Mouse (Mus musculus): ENCODE data around the gene Cpped1. TPM values are rescaled to one million over a fixed set of nuclear protein-coding genes. Genes with fewer than 3 reads are reported as not detected.

Gene Cpped1
- total RNA-seq (2021), result 40.0 and 43.1 TPM in 2 replicates
- long read RNA-seq, experiment 1, transcript Cpped1-202 (4 exons, 2,663 nt), result major isoform, 37 of 45 reads
- long read RNA-seq, experiment 1, partial matches to known transcripts, result 1 of 45 reads
- long read RNA-seq, experiment 1, other reads (novel, unspliced or antisense), result 7 of 45 reads
- long read RNA-seq, experiment 2, transcript Cpped1-202 (4 exons, 2,663 nt), result major isoform, 14 of 24 reads
- long read RNA-seq, experiment 2, partial matches to known transcripts, result 1 of 24 reads
- long read RNA-seq, experiment 2, other reads (novel, unspliced or antisense), result 8 of 24 reads

DNA sequence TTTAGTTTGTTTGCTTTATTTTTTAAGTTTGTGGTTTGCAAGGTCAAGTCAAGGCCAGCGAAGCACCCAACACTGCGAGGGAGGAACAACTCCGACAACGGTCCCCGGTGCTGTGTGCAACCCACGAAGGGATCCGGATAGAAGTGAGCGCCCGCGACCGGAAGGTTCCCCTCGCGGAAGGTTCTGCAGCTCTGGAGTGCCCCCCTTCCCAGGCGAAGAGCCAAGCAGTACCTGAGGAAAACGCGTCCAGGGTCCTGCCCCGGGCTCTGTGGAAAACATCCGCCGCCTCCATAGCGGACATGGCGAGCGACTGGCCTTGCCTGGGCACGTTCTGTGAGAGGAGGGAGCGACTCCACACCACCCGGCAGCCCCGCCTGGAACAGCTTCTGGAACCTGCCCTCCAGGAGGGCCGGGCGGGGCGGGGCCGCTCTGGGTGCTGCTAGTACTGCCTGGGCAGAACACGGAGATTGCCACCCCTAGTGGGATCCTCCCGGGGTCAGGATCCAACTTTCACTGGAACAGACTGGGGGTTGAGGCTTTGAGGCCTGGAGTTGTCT, at the start of gene Cpped1:
Gene Cpped1 (minus strand): TSS at position 411 of the 557 bp plus-strand sequence.
- DNase-seq, result peak; percentile 94

DNA sequence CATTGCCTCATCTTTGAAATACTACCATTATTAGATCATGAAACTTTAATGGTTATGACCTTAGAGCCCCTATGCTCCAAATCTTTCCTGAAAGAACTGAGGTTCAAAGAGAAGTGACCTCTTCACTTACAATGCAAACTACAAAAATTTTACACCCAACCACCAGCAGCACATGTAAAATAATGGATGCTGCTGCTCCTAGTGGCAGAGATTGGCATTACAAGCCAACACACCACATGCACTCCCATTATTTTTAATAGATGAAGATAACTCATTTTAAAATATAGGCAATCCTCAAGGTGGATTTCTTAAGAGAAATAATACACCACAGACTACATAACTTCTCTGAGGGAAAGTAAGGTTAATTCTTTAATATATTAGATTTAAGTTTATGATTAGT, 31.2 kb upstream of the Cpped1 start:
- peak; percentile 50 for DNase-seq

DNA sequence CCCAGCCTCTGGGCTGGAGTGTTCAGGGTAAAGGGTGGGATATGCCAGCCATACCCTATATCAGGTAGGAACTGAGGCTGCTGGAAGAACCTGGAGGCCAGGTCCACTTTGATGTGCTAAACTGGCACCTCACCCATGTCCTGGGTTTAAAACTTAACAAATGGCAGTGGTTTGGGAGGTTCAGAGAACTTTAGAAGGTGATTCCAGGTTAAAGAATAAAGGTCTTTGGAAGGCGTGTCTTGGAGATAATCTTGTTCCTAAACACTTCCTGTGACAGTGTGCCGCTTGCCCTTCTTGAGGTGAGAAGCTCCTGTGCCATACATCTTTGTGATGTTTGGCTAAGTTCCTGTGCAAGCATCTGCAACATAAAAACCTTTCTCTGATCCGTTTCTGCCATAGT, 1.6 kb upstream of the Cpped1 start:
- DNase-seq, result no peak

DNA sequence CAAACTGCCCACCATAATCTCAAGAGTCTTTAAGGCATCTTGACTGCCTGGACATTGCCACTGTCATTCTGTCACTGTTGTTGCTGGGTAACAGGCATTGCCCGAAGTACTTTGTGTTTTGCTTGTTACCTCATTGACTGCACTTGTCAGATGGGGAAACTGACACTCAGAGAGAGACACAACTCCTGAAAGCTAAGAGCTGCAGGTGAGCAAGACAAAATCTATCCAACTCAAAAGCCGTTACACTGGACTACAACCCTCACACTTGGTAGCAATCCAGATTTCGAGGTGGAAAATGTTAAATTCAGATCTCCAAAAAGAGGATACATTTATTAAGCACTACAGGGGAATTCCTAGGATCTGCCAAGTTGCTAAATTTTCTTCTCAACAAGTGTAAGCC, 572 bp upstream of the Cpped1 start:
- no peak for DNase-seq

DNA sequence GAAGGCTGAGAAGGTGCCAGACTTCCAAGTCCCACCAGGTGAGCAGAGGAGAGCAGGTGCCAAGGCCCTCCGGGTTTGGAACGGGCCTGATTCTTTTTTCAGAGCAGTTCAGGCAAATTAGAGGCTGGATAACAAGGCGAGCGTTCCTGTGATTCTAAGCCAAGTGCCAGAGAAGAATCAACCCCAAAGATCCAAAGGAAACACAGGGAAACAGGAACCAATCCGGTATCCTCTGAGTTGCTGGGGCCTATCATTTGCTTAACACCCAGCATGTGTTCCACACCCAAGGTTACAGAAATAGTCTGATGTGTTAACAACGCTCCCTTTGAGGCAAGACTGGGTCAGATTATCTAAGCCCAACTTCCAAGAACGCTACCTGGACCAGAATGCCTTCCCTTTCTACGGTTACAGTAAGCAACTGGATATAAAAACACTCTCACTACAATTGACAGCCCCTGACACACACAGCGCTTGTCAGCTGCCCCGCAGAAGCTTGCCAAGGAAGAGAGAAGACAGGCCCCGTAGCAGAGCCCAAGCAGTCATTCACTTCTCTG, 707 bp downstream of the Cpped1 start:
- DNase-seq, result no peak

DNA sequence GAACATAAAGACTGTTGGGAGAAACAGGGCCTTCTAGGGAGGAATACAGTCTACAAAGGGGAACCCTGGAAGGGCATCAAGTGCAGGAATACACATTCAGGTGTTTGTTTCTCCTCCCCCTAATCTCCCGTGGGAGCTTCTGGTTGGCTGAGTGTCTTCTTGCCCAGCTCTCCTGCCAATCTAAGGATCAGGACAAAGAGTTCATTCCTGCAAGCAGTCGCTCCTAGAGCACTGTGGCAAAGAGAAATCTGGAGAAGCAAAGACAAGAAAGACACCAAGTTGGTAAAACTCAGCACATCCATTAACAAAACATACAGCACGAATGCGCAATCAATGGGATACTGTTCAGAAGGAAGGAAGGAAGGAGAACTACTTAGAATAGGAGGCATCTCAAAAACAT, 1.4 kb downstream of the Cpped1 start:
- DNase-seq, result no peak

DNA sequence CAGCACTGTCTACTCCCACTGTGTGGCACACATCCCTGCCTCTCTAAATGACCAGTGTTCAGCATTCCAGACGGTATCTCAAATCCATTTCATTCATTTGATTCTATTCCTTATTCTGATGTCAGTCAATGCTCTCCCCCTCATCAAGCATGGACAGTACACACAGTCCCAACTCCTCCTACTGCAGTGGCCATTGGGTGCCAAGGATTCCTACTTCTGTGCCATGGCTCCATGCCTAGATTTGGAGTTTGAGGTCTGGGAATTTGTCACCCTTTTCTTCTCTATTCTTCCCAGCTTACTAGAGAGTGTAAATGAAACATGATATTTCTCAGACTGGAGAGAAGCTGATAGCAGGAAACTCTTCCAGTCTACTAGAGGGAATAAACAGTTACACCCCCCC, 2.3 kb downstream of the Cpped1 start:
- DNase-seq, result no peak

DNA sequence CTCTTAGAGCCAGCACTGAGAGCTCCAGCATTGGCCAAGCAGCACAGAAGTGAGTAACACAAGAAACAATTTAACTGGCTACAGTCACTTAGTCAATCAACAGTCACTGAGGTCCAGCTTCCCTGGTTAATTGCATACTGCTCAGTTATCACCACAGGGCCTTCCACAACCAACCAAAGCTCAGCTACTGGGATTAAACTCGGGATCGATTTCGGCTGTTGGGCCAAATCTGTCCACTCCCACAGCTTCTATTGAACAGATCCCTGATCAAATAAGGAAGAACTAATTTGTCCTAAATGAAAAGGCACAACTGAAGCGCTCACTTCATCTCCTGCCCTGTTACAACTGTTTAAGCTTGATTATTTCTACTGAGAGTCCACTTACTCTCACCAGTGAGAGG, 4.0 kb downstream of the Cpped1 start:
- no peak for DNase-seq

DNA sequence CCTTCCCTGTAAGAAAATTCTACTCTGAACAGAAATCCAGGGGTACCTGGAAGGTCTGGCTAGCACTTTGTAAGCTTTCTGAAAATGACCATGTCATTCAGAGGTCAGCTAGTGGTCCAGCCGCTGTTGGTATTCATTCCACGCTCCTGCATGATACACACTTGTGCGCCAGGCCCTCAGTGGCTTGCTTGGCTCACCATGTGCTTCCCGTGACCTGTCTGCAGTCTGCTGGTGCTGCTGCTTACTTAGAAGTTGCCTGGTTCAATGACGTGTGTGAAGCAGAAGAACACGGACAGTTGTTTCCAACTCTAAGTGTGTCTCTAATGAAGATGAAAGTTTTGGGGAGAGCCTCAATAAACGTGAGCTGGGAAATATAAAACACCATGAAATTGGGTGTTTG, 7.2 kb downstream of the Cpped1 start:
- DNase-seq, result no peak

DNA sequence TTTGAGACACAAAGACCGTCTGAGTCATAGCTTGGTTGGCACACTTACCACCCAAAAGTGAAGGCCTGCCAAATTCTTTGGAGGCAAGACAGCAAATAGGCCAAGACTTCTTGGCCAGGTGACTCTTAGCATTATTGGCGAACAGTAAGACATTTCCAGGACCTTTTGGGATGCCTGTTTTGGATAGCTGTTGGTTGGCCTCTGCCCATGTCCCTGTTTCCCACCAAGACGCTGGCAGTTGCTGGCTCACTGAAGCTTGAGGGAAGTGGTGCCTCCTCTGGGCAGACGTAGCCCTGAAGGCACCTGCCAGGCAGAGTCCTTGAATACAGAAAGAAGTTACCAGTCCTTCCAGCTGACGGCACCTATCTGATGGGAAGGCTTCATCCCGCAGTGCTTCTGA, 8.9 kb downstream of the Cpped1 start:
- peak; percentile 63 for DNase-seq

DNA sequence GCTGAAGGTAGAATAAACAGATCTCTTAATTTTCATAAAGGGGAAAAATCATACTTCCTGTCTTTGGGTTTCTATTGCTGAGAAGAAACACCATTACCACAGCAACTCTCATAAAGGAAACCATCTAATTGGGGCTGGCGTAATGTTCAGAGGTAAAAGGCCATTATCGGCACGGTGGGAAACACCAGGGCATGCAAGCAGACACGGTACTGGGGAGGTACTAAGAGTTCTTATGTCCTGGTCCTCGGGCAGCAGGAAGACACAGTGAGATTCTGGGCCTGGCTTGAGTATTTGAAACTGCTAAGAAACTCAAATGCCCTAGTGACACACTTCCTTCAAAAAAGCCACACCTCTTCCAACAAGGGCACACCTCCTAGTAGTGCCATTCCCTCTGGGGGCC, 12.8 kb downstream of the Cpped1 start:
- DNase-seq, result no peak

DNA sequence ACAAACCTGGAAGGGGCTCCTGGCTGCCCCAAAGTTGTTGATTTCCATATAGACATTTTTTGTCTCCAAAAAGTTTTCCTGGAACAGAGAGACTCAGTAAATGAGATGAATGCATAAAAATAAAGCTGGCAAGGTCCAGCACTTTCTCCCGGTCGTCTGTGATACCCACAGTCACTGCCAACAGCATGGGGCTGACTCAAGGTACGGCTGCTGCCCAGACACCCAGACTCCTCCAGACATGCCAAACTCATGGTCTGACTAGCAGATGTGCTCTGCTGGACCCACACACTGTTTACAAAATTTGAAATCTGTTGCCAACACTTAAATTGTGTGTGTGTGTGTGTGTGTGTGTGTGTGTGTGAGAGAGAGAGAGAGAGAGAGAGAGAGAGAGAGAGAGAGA, 14.4 kb downstream of the Cpped1 start:
- peak; percentile 30 for DNase-seq

DNA sequence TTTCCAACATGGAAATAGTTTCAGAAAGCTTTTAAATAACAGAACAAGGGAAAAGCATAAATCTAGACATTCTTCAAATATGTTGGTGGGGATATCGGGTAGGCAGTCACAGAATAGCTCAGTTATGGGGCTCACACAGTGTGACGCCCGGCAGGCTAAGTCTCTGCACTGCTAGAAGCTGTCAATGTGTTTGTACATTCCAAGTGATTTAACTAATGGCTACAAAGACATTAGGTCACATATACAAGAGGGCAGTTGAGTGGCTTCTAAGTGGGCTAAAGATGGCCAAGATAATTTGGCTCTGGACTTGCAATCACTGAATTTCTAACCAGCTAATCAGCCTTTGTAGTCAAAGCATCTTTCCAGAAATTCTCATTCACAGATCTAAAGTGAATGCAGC, 19.1 kb downstream of the Cpped1 start:
- no peak for DNase-seq

DNA sequence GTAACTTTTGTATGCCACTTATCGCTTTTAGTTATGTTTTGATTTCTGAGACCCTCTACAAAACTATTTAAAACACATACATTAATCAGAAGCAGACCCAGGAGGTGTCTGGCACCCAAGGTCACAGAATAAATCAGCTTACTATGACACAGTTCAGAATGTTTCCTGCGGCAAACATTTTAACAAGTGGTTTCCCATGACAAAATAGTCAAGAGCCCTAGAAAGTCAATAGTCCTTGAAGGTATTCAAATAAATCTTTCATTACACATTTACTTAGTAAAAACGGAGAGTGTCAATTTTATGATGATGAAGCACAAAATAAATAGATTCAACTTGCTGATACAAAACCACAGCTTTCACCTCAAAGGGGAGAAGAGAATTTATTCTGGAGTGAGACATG, 19.5 kb downstream of the Cpped1 start:
- no peak for DNase-seq

DNA sequence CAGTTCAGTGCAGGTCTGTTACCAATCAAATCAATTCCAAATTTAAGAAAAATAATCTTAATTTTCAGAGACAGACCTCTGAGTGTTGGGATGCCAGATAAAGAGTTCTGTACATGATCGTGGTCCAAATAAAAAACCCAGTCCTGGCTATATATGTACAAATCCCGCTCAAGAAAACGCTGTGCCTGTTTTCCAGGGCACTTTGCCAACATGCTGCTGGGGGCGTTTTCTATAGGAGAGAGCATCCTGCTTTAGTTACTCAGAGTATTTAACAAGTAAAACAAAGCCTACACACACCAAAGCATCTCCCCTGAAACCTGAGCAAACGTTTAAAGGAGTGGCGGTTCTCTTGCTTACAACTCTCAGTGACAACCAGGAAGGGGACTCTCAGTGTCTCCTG, 27.4 kb downstream of the Cpped1 start:
- DNase-seq, result no peak

DNA sequence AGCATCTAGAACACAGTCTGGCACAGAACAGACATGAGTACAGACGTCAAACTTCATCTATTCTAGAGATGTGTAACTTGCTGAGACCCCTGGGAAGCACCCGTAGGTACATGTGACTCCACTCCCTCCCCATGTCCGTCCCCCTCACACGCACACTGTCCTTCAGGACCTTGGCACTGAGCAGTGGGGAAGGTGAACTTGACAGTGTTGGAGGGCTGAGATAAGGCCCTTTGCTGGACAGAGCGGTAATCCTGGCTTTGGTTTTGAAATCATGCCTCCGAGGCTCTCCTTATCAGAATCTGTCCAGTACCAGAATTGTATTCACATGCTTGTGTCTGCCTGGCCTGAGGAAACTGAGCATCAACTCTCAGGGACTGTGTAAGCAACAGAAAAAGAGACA, 28.8 kb downstream of the Cpped1 start:
- no peak for DNase-seq

DNA sequence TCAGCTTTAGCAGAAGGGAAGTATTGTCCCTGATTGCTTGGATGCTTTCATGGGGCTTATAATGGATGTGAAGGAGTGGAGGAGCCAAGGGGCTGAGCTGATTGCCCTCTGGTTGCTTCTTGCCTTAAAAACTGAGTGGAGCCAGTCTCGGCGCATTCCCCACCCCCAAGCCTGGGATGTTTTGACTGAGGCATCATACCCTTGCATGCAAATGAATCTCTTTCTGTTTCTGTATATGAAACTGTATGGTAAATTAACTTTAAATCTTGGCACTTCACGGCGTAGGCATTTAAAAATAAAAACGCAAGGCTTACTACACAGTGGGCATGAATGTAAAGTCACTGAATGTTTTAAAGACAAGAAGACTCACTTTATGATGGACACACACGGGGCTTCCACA, 30.0 kb downstream of the Cpped1 start:
- DNase-seq, result no peak

DNA sequence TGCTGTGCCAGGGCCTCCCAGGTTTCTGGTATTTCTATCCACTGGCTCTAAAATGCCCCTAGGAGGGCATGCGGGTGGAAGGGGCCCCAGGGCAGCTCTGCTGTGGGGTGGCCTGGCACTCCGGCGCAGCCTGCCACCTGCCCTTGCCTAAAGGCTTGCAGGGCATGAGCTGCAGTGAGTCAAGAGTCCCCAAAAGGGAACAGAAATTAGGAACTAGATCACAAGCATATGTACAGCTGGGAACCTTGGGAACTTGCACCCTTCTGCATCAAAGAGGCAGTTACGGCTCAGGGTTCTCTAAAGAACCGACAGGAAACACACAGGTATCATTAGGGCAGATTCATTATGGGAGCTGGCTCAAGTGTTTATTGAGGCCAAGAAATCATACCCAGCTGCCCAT, 34.0 kb downstream of the Cpped1 start:
- no peak for DNase-seq

DNA sequence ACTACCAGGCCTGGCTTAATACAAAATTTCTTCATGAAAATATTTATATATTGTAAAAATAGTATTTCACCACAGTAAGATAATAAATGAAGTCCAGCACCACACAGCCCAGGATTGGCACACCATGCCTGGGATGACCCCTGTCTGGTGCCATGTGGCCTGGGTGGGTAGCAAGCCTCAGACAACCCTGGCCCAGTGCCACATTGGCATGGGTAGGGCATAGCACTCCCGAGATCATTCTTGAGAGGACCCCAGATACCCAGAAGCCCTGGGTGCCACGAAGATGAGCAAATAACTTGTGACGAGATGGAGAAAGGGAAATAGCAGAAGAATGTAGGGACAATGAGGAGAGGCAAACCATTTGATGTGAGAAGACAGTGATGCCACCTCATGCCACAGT, 36.0 kb downstream of the Cpped1 start:
- DNase-seq, result peak; percentile 28

DNA sequence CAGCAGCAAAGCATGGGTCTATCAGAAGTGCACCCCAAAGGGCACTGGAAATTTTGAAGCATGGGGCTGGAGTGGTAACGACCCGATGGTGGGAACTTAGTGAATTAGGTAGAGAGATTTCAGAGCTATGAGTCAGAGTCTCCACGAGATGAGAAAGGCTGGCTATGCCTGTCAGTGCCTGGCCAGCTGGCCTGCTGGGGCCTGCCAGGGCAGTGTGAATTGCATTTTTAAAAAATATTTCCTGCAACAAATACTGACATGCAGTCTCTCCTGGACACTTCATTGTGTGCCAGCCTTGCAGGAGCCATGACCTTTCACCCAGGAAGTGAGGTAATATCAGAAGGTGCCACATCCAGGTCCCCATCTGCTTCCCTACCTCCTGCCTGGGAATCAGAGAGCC, 40.8 kb downstream of the Cpped1 start:
- DNase-seq, result no peak

DNA sequence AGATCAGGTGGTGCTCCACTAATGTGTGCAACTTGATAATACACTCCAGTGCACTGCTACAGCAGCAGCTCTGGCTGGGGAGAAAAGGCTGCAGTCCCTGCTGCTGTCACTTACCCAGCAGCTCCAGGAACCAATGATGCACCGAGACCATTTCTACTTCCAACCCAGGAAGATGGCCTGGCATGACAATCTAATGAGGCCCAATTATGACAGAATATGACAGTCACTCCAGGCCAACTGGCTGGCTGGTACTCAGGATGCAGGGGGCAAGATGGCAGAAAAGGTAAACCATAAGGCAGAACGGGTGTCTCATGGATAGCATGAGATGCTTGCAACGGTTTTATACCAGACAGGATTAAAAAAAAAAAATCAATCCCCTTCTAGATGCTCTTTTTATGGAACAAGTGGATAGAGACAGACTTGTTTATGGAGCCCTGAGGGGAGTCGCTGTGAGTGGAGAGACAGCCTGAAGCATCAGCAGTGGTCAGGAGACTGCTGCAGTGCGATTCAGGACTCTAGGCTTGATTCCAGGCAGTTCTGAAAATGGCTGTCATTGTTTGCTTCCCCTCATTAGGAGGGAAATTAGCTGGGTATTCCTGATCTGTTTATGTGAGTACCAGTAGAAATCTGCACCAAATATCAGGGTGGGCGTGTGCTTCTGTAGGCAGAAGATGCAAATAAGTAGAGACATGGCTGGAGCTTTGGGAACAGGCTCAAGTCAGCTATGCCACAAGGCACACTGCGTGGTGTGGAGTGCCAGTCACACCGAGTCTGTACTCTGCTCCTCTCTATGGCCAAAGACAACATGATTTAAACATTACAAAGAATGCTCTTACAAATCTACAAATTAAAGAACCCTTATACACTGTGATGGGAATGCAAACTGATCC, 56.3 kb downstream of the Cpped1 start:
- no peak for DNase-seq

DNA sequence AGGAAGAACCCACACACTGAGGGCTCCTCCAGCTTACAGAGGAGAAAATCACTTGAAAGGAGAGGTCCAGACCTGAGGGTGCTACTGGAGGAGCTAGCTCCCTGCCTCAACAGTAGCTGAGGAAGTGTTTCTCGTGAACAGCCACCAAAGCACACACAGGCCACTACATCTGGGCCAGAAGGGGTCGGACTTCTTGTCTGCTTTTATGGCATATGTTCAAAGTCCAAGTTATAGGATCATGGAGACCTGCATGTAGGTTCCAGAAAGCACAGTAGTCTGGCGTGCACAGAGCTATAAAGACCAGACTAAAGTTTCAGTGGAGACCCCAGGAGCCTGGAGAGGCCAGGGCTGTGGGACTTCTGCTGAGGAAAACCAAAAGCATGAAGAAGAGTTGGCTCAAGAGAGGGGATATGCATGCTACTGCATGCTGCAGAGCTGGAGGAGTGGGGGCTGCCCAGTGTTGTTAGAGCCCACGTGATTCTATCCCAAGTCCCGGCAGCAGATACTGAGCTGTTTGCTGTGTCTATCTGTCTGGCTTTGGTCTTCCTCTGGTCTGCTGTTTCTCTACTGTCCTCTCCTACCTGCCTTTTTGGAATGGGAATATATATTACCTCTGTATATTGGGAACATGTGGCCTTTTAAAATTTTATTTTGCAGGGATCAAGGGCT, 60.1 kb downstream of the Cpped1 start:
- DNase-seq, result no peak

DNA sequence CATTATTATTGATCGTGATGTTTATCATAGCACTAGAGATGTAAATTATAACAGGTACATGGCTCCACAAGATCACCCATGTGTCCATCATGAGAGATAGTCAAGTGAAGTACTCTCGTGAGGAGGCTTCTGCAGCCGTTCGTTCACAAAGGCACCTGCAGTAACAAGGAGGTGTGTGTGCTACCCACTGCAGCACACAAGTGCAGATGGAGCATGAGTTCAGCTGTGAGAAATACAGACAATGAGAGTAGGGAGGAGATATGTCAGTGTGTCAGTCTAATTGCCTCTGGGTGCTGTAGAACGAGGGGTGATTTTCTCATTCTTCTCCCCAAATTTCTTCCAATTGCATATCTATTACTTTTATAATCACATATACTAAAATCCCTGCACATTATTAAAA, 63.9 kb downstream of the Cpped1 start:
- no peak for DNase-seq
